Mouse (Mus musculus) MEL (cell line): ENCODE results near the gene Rnf181.
A peak's percentile ranks its signal among the peaks of the same experiment; 100 is the strongest.

ENCODE experiments used
- HCFC1 ChIP-seq: IDR thresholded peaks from 2 replicates; pipeline ENCODE4 v1.6.1; 2012; ENCODE audit warnings: low read depth, mild to moderate bottlenecking, inconsistent platforms, low read length, improper control_type of control experiment, moderate library complexity
- MAFK ChIP-seq: IDR thresholded peaks from 2 replicates; pipeline ENCODE4 v1.6.1; 2011; ENCODE audit warnings: low read depth, mild to moderate bottlenecking, low read length, improper control_type of control experiment, borderline replicate concordance
- MEF2A ChIP-seq: IDR thresholded peaks from 2 replicates; pipeline ENCODE4 v1.6.1; 2014; ENCODE audit warnings: low read depth, mild to moderate bottlenecking, inconsistent platforms, low read length, improper control_type of control experiment; ENCODE audit not compliant: poor library complexity, insufficient replicate concordance, severe bottlenecking; ENCODE audit errors: extremely low read depth
- RCOR1 ChIP-seq: IDR thresholded peaks from 2 replicates; pipeline ENCODE4 v1.6.1; 2012; ENCODE audit warnings: low read depth, mild to moderate bottlenecking, inconsistent platforms, low read length, improper control_type of control experiment

DNA sequence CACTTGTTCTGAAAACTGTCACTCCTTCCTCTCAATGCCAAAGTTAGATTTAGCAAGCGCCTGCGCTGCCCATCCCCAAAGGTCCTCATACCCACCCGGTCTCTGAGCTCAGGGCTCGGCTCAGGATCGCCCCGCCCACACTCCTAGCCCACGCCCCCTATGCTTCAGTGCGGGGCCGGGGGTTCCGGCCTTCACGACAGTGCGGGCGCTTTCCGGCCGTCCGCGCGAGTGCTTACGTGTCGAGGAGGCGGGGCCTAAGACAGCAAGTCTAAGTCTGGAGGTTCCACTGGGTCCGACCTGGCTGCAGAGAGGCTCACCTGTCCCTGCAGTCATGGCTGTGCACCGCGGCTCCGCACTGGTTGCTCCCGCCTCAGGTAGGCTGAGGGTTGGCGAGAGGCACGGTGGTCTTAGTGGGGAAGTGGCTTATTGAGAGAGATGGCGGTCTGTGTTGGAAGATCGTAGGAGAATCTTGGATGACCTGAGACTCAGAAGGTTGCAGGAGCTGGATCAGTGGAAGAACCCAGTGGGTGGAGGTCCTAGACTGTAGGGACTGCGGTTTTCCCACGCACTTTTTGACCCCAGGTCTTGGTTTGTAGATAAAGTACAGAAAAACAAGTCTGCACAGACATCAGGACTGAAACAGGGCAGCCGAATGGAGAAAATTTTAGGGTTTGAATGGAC, 47.5 kb upstream of the Rnf181 start, which contains the start of gene Ggcx:
- TF ChIP-seq MAFK (no peak), RCOR1 (0 out of 2 replicates have a peak, but pooled peaks have one; percentile 15), MEF2A (no peak), HCFC1 (peak; percentile 86)
